Mouse (Mus musculus): ENCODE measurements around the gene Qprt.

Gene Qprt

DNA sequence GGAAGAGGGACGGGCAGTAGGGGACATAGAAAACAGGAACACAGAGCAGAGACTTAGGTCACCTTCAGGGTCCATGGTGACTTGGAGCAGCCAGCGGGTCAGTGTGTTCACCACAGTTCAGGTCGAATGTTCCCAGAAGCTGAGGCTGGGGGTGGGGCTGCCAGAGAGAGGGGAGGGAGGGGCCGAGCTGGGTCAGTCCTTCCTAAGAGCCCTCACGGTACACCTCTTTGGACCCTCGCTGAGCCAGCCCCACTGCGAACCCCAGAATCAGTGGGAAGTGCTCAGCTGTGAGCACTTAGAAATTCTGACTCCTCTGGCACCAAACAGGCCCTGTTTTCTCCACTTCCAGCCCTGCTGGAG is at the start of gene Qprt:
Gene Qprt (minus strand): TSS at position 316 of the 360 bp plus-strand sequence.
- no peak for DNase-seq (ENCODE audit: inconsistent age in 2 of 2, low spot score in 1 of 2)

DNA sequence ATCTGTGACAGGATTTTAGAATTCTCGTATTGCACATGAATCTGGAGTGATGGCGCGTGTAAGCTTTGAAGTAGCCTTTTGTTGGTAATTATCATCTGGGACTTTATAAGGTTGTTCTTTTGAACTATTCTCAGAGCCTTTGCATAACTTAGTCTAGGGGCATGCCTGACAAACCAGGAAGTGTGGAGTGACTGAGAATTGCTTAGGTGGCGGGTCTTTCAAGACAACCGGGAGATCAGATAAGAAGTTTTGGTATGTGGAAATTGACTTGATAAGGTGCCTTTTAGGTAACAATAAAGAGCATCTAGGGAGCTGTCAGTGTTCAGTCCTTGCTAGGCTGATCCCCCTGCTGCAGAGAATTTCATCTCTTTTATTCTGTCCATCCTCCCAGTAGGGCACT is 44.5 kb upstream of the Qprt start:
- DNase-seq (ENCODE audit: inconsistent age in 2 of 2, low spot score in 1 of 2), result no peak

DNA sequence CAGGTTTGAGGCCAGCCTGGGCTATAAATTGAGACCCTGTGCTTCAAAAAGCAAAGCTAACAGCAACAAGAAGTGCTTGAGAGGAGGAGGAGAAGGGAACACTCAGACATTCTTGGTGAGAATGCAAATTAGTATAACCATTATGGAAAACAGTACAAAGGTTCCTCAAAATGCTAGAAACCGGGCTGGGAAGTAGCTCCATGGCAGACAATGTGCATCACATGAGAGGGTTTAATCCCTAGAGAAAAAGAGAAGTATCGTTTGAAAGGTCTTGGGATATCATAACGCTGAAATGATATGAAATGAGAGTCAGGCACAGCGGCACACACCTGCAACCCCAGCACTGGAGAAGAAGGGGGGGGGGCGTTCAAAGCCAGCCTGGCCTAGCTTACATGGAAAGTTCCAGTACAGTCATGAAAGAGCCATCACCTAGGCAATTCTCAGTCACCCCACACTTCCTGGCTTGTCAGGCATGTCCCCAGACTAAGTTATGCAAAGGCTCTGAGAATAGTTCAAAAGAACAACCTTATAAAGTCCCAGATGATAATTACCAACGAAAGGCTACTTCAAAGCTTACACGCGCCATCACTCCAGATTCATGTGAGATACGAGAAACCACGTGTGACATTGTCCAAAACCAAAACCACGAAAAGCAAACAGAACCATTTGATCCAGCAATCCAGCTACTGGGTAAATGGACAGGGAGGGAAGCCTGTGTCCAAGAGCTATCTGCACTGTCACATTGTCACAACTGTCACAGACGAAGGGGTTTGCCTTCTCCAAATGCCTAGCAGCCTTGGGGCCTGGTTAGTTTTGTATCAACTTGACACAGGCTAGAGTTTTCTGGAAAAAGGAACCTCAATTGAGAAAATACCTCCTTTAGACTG is 43.8 kb upstream of the Qprt start:
- peak in 1 of 2 experiments; percentile 14 for DNase-seq (ENCODE audit: inconsistent age in 2 of 2, low spot score in 1 of 2)

DNA sequence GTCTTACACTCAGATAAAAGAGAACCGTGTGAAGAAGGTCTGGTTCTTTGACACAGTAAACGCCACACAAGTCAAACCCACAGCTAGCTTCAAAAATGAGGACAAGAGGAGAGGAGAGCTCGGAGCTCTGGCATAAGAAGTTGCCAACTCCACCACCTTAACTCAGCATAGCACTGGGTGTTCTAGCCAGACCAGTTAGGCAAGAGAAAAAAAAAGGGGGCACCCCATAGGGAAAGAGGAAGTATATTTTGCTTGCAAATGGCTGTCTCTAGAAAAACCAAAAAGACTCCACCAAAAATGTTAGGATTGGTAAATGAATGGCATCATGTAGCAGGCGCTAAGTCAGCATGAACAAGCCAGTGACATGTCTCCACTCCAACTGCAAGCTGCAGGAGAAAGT is 42.0 kb upstream of the Qprt start:
- peak in 1 of 2 experiments; percentile 14 for DNase-seq (ENCODE audit: inconsistent age in 2 of 2, low spot score in 1 of 2)

DNA sequence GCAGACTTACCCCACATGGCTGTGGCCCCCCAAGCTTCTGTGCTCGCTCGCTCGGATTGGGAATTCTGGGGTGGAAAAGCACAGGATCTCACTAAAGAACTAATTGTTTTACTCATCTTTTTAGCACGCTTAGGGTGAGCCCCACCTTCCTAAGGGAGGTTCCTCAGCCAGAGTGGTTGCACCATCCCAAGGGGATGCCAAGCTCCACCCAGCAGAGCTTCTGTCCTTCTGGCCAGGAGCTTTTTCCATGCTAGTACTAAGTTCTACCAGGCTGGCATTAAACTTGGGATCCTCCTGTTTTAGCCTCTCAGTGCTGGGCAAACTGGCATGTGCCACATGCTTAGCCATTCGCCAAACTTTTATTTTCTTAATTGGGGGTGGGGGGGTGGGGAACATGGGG is 40.5 kb upstream of the Qprt start:
- peak in 1 of 2 experiments; percentile 45 for DNase-seq (ENCODE audit: inconsistent age in 2 of 2, low spot score in 1 of 2)

DNA sequence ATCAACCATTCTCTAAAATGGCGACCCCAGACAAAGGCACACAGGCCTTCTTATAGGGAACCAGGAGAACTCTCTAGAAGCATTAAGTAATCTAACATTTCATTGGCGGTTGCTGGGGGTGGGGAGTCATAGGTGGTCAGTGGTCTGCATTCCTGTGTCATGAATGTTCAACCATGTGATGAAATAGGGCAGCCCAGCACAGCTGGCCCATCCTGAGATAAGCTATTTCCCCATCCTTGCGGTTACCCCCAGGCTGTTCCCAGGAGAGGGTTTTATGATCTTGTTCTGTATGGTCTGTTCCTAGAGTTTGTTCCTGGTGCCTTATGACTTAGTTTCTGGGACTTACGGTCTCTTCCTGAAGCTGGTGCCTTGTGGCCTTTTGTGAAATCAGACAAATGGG is 35.5 kb upstream of the Qprt start:
- no peak for DNase-seq (ENCODE audit: inconsistent age in 2 of 2, low spot score in 1 of 2)

DNA sequence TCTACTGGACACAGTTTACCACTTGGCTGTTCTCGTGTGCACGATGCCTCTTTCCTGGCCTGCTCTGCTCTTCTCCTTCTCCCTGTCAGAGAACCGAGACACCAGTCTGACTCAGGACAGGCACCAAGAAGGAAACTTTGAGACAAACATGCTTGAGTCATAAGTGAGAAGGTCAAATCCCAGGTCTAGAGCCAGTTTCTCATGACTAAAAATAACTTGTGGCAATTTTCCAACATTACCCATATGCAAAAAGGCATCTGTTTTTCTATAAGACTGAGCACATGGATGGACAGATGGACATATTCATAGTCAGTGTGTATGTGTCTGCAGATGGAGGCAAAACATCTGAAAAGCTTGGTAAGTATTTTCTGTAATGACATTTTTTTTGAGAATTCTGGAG is 31.5 kb upstream of the Qprt start:
- peak; percentile 40 to 77 for DNase-seq (ENCODE audit: inconsistent age in 2 of 2, low spot score in 1 of 2)

DNA sequence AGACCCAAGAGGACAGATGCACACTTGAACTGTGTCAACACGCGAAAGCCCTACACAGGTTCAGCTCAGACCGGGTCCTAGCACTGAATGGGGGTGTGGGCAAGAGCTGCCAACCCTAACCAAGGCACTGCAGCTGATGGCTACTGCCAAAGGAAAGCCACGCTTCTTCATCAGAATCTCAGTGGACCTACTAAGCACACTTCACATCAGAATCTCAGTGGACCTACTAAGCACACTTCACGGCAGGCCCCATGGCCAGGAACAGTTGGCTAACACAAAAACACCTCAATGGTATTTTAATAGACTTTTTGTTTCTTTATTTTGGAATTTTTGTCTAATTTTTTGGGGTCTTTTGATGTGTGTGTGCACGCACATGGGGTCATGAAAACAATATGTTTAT is 30.4 kb upstream of the Qprt start:
- no peak for DNase-seq (ENCODE audit: inconsistent age in 2 of 2, low spot score in 1 of 2)

DNA sequence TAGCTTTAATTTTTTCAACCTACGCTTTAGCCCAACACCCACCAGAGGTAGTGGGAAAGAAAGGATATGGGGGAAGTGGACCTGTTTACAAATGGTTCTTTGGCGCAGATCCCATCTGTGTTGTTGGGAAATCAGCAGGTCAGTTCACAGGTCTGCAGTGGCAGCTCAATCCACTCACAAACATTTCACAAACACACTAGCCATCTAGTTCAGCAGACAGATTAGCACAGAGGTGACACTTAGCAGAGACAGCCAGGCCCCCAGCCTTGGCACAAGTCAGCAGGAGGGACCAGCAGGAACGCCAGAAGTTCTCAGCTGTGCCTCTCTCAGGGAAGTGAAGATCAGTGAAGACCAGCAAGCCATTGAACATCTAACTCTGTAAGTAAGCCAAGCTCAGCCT is 25.9 kb upstream of the Qprt start:
- DNase-seq (ENCODE audit: inconsistent age in 2 of 2, low spot score in 1 of 2), result no peak

DNA sequence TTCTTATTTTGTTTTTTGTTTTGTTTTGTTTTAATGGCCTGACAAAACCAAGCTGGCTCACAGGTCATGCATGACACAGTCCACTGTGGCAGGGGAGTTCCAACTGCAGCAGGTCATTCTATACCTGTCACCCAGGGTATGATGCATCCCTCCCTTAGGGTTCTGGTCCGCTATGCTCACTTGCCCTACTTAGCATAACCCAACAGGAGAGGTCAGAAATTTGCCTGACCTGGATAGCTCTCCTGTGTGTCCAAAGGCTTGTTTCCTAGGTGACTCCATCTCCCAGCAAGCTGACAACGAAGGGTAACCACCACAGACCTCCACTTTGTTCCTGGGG is 24.2 kb upstream of the Qprt start:
- DNase-seq (ENCODE audit: inconsistent age in 2 of 2, low spot score in 1 of 2), result no peak

DNA sequence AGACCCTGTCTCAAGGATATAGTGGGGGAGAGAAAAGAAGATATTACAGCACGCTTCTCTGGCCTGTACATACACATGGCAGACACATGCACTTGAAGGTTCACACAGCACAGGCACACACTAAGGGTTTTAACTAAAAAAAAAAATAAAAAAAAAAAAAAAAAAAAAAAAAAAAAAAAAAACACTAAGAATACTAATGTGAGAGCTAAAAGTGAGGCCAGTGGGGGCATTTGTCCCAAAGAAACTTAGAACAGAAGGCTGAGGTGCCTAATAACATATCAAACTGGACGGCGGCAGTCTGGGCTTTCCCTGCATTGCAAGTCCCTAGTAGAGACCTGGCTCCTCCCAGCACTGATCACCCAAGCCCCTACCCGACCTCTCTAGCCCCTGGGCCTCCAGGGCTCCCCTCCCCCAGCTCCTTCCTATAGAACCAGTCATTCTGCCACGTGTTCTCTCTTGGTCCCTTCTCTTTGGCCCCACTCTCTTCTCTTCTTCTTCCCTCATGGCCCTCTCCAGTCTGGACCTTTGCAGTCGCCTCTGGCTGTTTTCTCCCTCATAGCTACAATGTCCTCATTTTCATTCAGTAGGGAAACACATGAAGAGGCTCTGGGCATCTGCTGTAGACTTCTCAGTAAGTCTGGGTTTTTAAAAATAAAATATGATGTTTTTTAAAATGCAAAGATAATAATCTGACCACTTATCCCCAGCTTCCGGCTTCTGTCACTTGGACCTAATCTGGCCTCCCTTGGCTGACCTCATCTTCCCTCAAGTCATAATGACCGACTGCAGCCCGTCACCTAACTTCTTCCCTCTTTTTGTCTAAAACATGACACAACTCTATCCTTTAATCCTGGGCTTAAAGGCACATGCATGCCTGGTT is 23.6 kb upstream of the Qprt start:
- no peak for DNase-seq (ENCODE audit: inconsistent age in 2 of 2, low spot score in 1 of 2)

DNA sequence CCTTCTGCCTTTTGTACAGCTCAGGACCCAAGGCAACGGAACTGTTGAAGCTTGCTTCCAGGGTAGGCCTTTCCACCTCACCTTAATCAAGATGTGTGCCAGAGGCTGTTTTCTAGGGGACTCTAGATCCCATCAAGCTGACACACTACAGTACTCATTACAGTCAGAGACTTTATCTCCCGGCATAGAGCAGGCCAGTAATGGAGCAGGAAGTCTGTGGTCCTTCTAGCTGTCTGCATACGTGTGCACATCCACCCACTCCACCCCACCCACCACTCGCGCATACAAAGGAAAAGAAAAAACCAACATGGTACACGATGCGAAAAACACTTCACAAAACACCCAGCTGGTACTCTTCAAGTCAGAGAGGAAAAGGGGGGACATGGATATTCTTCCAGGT is 22.4 kb upstream of the Qprt start:
- DNase-seq (ENCODE audit: inconsistent age in 2 of 2, low spot score in 1 of 2), result no peak

DNA sequence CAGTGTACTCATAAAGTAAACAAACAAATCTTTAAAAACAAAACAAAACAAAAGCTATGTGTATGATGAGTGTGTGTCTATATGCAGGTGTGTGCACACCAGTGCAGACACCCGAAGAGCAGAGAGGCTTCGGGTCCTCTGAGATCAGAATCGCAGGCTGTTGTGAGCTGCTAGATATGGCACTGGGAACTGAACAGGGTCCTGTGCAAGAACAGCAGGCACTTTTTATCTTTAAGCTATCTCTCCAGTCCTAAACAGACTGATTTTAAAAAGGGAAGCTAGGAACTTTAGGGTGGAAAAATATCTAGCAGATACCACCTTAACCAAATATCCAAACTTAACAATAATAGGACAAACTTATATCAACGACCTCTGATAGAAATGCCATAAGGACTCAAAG is 20.6 kb upstream of the Qprt start:
- no peak for DNase-seq (ENCODE audit: inconsistent age in 2 of 2, low spot score in 1 of 2)

DNA sequence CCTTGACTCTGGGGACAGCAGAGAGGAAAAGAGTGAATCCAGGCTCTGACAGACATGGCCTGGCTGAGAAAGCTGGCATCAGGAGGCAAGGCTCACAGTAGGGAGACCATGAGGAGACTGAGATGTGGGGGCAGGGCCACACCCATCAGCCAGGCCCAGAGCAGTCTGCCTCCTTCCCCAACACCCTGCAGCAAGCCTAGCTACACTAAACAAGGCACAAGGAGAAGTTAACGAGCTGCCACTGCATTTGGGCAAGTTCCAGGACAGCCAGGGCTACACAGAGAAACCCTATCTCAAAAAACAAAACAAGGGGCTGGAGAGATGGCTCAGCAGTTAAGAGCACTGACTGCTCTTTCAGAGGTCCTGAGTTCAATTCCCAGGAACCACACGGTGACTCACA is 20.2 kb upstream of the Qprt start:
- DNase-seq (ENCODE audit: inconsistent age in 2 of 2, low spot score in 1 of 2), result no peak

DNA sequence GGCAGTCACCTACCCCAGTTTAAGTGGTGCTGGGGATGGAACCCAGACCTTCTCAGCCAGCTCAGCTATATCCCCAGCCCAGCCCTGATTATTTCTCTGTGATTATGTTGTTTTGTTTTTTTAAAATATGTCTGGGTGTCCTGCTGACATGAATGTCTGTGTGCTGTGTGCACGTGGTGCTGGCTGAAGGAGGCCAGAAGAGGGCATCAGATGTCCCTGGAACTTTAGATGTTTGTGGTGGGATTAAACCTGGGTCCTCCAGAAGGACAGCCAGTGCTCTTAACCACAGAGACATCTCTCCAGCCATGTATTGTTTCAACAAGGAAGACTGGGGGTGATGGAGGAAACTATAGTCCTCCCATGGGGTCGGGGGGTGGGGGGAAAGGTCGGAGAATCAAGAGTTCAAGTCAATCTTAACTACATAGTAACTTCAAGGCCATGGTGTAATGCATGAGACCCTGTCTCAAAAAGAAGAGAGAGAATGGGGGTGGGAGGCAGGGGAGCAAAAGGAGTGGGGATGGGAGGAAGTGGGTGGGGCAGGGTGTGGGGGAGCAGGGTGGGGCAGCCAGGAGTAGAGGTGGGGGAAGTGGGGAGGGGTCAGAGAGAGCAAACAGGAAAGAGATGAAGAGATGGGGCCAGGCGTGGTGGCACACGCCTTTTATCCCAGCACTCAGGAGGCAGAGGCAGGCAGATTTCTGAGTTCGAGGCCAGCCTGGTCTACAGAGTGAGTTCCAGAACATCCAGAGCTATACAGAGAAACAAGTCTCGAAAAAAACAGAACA is 18.8 kb upstream of the Qprt start:
- no peak for DNase-seq (ENCODE audit: inconsistent age in 2 of 2, low spot score in 1 of 2)

DNA sequence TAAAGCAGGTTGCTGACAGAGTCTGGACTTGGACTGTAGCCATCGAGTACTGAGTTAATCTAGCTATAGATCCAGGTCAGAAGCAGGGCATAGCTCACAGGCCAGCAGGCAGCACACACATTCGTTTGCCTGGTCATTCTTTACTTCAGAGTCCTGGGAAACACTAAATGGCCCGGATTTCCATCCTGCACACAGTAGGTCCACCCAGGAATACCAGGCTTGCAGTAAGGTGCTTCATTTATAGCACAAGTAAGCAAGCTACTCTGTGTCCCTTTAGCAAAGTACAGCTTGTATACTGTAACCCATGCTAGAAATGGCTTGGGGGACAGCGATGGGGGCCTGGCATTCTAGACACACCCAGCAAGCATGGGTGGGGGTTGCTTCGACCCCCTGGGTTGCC is 17.5 kb upstream of the Qprt start:
- no peak for DNase-seq (ENCODE audit: inconsistent age in 2 of 2, low spot score in 1 of 2)

DNA sequence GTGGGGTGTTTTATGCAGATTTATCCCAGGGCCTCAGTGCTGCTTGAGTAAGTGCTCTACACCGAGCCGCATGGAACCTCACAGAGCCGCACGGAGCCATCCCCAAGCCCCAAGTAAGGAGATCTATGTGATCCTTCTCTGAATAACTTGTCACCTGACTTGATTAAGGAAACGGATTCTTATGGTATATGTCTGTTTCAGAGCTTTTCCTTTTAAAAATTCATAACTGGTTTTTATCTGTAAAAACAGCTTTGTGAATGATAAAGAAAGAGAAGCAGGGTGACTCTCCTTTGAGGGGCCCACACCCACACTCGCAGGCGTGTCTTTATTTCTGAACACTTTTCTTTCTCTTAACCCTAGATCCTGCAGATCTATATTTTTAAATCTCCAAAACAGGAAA is 17.1 kb upstream of the Qprt start:
- DNase-seq (ENCODE audit: inconsistent age in 2 of 2, low spot score in 1 of 2), result no peak

DNA sequence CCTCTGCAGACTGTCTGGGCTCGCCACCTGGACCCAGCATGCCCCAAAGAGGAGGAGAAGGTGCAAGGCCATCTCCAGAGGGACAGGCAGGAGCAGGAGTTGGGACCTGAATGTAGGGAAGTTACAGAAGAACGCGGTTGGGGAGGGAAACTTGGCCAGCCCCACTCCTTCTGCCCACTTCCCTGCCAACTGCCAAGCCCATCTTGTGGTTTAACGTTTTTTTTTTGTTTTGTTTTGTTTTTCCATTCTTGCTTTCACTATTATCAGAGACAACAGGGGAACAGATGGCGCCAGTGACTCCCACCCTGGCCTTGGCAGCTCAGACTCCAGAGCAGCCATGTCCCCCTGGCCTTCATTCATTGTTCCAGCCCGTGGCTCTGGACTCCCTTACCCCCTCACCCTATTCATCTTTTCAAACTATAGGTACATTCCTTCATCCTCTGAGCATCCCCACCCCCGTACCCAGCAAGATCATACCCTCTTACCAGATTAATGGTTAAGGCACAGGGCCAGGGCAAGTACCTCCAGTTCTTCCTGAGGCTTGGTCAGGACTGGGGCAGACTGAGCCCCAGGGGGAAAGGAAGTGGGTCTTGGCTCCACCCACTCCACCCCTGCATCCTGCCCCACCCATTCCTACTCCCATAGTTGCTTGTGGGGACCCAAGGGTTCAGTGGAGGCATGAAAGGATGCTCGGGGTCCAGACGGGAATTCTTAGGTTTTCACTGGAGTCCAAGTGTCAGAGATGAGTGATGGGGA is 15.4 kb upstream of the Qprt start, which contains the start of gene Spn:
Gene Spn (minus strand): TSS at position 562 of the 756 bp plus-strand sequence.
- DNase-seq (ENCODE audit: inconsistent age in 2 of 2, low spot score in 1 of 2), result peak in 1 of 2 experiments; percentile 32

DNA sequence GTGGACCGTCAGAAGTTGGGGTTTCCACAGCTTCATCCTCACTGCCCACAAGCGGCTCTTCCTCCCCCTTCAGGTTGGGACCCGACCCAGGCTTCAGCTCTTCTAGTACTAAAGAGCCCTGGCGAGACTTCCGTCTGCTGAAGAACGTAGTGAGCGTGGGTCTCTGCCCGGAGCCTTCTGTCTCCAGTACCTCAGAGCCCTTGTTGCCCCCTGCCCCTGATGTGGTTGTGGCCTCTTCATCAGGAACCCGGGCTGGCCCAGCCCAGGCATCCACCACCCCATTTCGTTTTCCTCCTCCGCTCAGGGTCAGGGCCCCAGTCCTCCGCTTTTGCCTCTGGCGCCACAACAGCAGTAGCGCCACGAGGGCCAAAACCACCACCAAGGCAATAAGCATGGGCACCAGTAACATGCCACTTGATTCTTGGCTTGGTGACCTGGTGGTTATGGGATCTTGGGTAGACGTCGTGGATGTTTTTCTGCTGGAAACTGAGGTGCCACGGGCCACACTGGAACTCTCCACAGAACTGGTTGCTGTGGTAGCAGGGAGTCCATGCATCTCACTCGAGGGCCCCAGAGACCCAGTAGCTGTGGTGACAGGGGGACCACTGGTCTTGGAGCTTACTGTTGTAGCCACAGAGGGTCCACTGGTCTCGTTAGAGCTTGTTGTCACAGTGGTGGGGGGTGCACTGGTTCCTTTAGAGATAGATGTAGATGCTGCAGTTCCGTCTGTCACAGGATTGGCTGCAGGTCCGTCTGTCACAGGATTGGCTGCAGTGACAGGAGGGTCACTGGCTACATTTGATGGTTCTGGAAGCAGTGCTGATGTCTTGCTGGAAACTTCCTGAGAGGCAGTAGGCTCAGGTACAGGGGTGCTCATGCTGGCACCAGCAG is 14.4 kb upstream of the Qprt start:
- no peak for DNase-seq (ENCODE audit: inconsistent age in 2 of 2, low spot score in 1 of 2)

Measured in adrenal gland, adult (tissue).